Mouse (Mus musculus) liver, embryonic 11.5 days (tissue): ENCODE results near the gene Sema4f. TPM values are rescaled to one million over a fixed set of nuclear protein-coding genes. Genes with fewer than 3 reads are reported as not detected.

Experiments used
- ATAC-seq: fragments of 200-750 bp; cut with Nextera tagmentation; replicated peaks from 2 replicates; pipeline ENCODE4 v1.8.0; 2017; ENCODE audit warnings: moderate number of reproducible peaks, mild to moderate bottlenecking, moderate TSS enrichment, moderate library complexity; ENCODE audit not compliant: low FRiP score
- DNase-seq: peaks from one replicate; pipeline ENCODE4 v3.0.0-alpha.2; 2017; ENCODE audit warnings: low spot score
- H3K27ac ChIP-seq: fragments of 300-500 bp; sonication (generic); 2 replicates; pipeline ENCODE4 v1.5.1; 2014; ENCODE audit warnings: mild to moderate bottlenecking, low read depth, low read length, control low read depth
- H3K27me3 ChIP-seq: fragments of 300-500 bp; sonication (generic); replicated peaks from 2 replicates; pipeline ENCODE4 v1.6.1; 2014; ENCODE audit warnings: low read length, mixed read lengths; ENCODE audit not compliant: control insufficient read depth, insufficient read depth
- H3K36me3 ChIP-seq: fragments of 300-500 bp; sonication (generic); 2 replicates; pipeline ENCODE4 v1.6.1; 2014; ENCODE audit warnings: mild to moderate bottlenecking, low read length, moderate library complexity, mixed read lengths; ENCODE audit not compliant: control insufficient read depth, insufficient read depth
- H3K4me1 ChIP-seq: fragments of 300-500 bp; sonication (generic); replicated peaks from 2 replicates; pipeline ENCODE4 v1.6.1; 2014; ENCODE audit warnings: low read length, mixed read lengths; ENCODE audit not compliant: control insufficient read depth, insufficient read depth
- H3K4me2 ChIP-seq: fragments of 300-500 bp; sonication (generic); 2 replicates; pipeline ENCODE4 v1.6.1; 2014; ENCODE audit warnings: mild to moderate bottlenecking, control low read depth, moderate library complexity
- H3K4me3 ChIP-seq: fragments of 300-500 bp; sonication (generic); 2 replicates; pipeline ENCODE4 v1.5.1; 2014; ENCODE audit warnings: low read depth, low read length, control low read depth
- H3K9ac ChIP-seq: fragments of 300-500 bp; sonication (generic); 2 replicates; pipeline ENCODE4 v1.6.1; 2014; ENCODE audit warnings: low read depth, low read length, control low read depth
- H3K9me3 ChIP-seq: fragments of 300-500 bp; sonication (generic); 2 replicates; pipeline ENCODE4 v1.6.1; 2016; ENCODE audit warnings: low read length, inconsistent platforms, mixed read lengths; ENCODE audit not compliant: control insufficient read depth
- WGBS: fragments of 180-500 bp; shearing (Covaris S2); extraction: QIAGEN DNeasy Blood & Tissue Kit; methylation state at CpG from one replicate; pipeline ENCODE4 v1.1.7; 2014; 5-methylcytosine and 5-hydroxymethylcytosine counted together
- polyA plus RNA-seq: library from polyadenylated mRNA; unstranded; fragments of >200 nt; fragmentation: Nextera tagmentation; extraction: Ambion mirVana; gene quantifications from 2 replicates; pipeline ENCODE4 v1.2.1, GENCODE M21; 2014

The Sema4f gene
- polyA plus RNA-seq, 1 experiment from 2014 or later, result 0.14 TPM

GRCm38 (mm10) chr6:82906985-82907384, 32.6 kb downstream of the Sema4f start:
- no peak for DNase-seq
- Histone ChIP-seq H3K9me3 (no peaks in the 10 kb centered on the region), H3K4me1 (peaks cover 6% of the 10 kb centered on the region; the same call in 1 of the 2 replicates), H3K27me3 (peaks cover 9% of the 10 kb centered on the region), H3K27ac (no peak overlapping the region), H3K9ac (no peak overlapping the region), H3K36me3 (no peaks in the 10 kb centered on the region), H3K4me2 (no peak overlapping the region), H3K4me3 (no peak overlapping the region)
- WGBS, result 44% methylated on average over 3 of the region's 3 CpGs
- ATAC-seq, result no peak

DNA sequence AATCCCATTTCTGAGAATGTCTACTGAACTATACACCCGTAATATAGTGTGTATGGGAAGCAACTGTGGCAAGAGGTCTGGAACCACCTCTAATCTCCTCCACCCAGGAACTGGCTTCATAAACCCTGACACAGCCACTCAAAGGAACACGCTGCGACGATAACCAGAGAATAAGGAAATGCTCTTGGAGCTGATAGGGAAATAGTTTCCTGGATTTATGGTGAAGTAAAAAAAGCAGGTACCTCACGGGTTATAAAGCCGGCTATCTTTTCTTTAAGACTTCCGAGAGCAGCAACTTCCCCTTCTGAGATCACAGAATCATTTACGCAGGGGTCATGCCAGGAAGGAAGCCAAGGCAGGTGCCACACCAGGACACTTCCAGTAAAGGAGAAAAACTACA, 37.0 kb downstream of the Sema4f start:
- H3K4me2 ChIP-seq, result no peak overlapping the region; the same call in 1 of the 2 replicates
- H3K4me3 ChIP-seq, result no peak overlapping the region
- 25% methylated on average over 8 of the region's 8 CpGs for WGBS
- no peak for ATAC-seq
- no peak overlapping the region for H3K27ac ChIP-seq
- DNase-seq, result no peak
- no peak overlapping the region for H3K9ac ChIP-seq
- no peaks in the 10 kb centered on the region for H3K9me3 ChIP-seq
- peaks cover 6% of the 10 kb centered on the region; the same call in 1 of the 2 replicates for H3K4me1 ChIP-seq
- H3K36me3 ChIP-seq, result no peaks in the 10 kb centered on the region
- peaks cover 9% of the 10 kb centered on the region for H3K27me3 ChIP-seq

GRCm38 (mm10) chr6:82898745-82899144, 40.8 kb downstream of the Sema4f start:
- H3K9me3 ChIP-seq, result no peaks in the 10 kb centered on the region
- H3K36me3 ChIP-seq, result no peaks in the 10 kb centered on the region
- no peak for DNase-seq
- H3K27ac ChIP-seq, result peak overlapping the region; percentile 32; the same call in 1 of the 2 replicates
- H3K27me3 ChIP-seq, result peaks cover 2% of the 10 kb centered on the region; the same call in 1 of the 2 replicates
- ATAC-seq, result peak; percentile 45
- peaks cover 6% of the 10 kb centered on the region; the same call in 1 of the 2 replicates for H3K4me1 ChIP-seq
- no peak overlapping the region for H3K9ac ChIP-seq
- 39% methylated on average over 4 of the region's 4 CpGs for WGBS
- no peak overlapping the region for H3K4me3 ChIP-seq
- no peak overlapping the region for H3K4me2 ChIP-seq

GRCm38 (mm10) chr6:82898227-82898626, 41.3 kb downstream of the Sema4f start:
- WGBS, result 67% methylated on average over 4 of the region's 4 CpGs
- H3K4me1 ChIP-seq, result peaks cover 6% of the 10 kb centered on the region; the same call in 1 of the 2 replicates
- no peaks in the 10 kb centered on the region for H3K36me3 ChIP-seq
- DNase-seq (no peak), ATAC-seq (no peak)
- no peaks in the 10 kb centered on the region for H3K9me3 ChIP-seq
- no peak overlapping the region for H3K9ac ChIP-seq
- no peak overlapping the region for H3K4me2 ChIP-seq
- no peak overlapping the region for H3K4me3 ChIP-seq
- H3K27ac ChIP-seq, result peak overlapping the region; percentile 32; the same call in 1 of the 2 replicates
- H3K27me3 ChIP-seq, result peaks cover 2% of the 10 kb centered on the region; the same call in 1 of the 2 replicates

- Histone ChIP-seq H3K9ac (no peak overlapping the region), H3K4me1 (peaks cover 3% of the 10 kb centered on the region; the same call in 1 of the 2 replicates), H3K9me3 (no peaks in the 10 kb centered on the region), H3K4me2 (no peak overlapping the region), H3K27ac (no peak overlapping the region), H3K27me3 (peaks cover 2% of the 10 kb centered on the region; the same call in 1 of the 2 replicates), H3K36me3 (no peaks in the 10 kb centered on the region), H3K4me3 (no peak overlapping the region)
- ATAC-seq (no peak), DNase-seq (no peak)
- WGBS, result 38% methylated on average over 3 of the region's 3 CpGs
These were observed 42.3 kb downstream of the Sema4f start for GRCm38 (mm10) chr6:82897311-82897710.

DNA sequence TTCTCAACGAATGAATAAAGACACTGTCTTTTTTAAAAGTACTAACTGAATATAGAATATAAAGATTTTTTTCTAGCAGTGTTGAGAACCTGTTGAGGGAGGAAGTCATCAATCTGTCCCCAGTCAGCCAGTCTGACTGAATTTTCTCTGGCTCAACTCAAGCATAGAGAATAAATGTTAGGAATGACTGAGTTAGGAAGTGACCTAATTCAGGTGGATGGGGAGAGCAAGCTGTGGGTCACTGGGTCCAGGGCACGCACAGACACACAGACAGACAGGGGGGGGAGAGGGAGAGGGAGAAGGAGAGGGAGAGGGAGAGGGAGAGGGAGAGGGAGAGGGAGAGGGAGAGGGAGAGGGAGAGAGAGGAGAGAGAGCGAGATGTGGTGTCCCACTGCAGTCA, 46.2 kb downstream of the Sema4f start:
- 62% methylated on average over 3 of the region's 3 CpGs for WGBS
- ATAC-seq (no peak), DNase-seq (no peak)
- H3K4me3 ChIP-seq, result no peak overlapping the region
- H3K27me3 ChIP-seq, result peaks cover 2% of the 10 kb centered on the region; the same call in 1 of the 2 replicates
- H3K9ac ChIP-seq, result no peak overlapping the region
- H3K36me3 ChIP-seq, result no peaks in the 10 kb centered on the region
- H3K4me2 ChIP-seq, result no peak overlapping the region
- H3K27ac ChIP-seq, result no peak overlapping the region
- H3K4me1 ChIP-seq, result no peaks in the 10 kb centered on the region; the same call in 1 of the 2 replicates
- no peaks in the 10 kb centered on the region for H3K9me3 ChIP-seq

DNA sequence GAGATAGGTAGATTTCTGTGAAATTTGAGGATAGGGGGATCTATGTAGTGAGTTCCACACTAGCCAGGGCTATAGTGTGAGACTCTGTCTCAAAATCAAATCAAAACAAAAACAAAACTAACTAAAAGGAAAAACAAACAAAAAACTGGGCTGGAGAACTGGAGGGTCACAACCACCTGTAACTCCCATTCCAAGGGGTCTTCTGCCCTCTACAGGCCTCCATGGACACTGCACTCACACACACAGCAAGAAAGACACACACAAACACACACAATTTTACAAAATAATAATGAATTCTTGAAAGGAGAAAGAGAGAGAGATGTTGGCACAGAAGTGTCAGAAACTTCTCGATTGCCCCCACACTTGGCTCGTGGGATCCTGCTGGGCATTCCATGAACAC, 47.0 kb downstream of the Sema4f start:
- H3K27ac ChIP-seq, result no peak overlapping the region
- no peaks in the 10 kb centered on the region; the same call in 1 of the 2 replicates for H3K4me1 ChIP-seq
- H3K36me3 ChIP-seq, result no peaks in the 10 kb centered on the region
- no peaks in the 10 kb centered on the region for H3K9me3 ChIP-seq
- peaks cover 2% of the 10 kb centered on the region; the same call in 1 of the 2 replicates for H3K27me3 ChIP-seq
- H3K4me3 ChIP-seq, result no peak overlapping the region
- ATAC-seq (no peak), DNase-seq (no peak)
- WGBS, result 63% methylated on average over 2 of the region's 2 CpGs
- no peak overlapping the region for H3K9ac ChIP-seq
- no peak overlapping the region for H3K4me2 ChIP-seq

DNA sequence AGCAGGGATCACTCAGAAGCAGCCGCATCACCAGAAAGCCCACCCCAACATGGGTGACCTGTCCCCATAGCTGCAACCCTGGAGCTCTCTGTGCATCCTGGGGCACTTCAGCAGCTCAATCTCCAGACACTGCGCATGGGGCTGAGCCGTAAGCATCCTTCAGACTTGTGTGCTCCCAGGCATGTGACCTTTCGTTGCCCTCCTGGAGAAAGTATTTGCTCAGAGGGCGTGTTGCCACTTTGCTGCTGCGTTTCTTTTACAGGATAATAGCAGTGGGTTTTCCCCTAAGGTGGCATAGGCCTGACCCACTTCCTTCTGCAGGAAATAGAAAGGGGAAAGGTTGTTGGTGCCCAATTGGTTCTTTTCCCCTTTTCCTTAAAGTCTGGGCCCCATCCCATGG, 48.1 kb downstream of the Sema4f start:
- DNase-seq (no peak), ATAC-seq (no peak)
- Histone ChIP-seq H3K4me3 (no peak overlapping the region), H3K9me3 (no peaks in the 10 kb centered on the region), H3K4me2 (no peak overlapping the region), H3K27me3 (peaks cover 2% of the 10 kb centered on the region; the same call in 1 of the 2 replicates), H3K27ac (no peak overlapping the region), H3K4me1 (no peaks in the 10 kb centered on the region; the same call in 1 of the 2 replicates), H3K36me3 (no peaks in the 10 kb centered on the region), H3K9ac (no peak overlapping the region)
- 48% methylated on average over 6 of the region's 6 CpGs for WGBS

GRCm38 (mm10) chr6:82886330-82886729, 53.2 kb downstream of the Sema4f start:
- Histone ChIP-seq H3K36me3 (no peaks in the 10 kb centered on the region), H3K4me1 (no peaks in the 10 kb centered on the region; the same call in 1 of the 2 replicates), H3K9me3 (no peaks in the 10 kb centered on the region), H3K4me3 (no peak overlapping the region), H3K9ac (no peak overlapping the region), H3K4me2 (no peak overlapping the region), H3K27me3 (no peaks in the 10 kb centered on the region), H3K27ac (no peak overlapping the region)
- ATAC-seq (no peak), DNase-seq (no peak)
- WGBS, result 95% methylated on average over 4 of the region's 4 CpGs
